27 mouse cellular contexts compared by ENCODE assay signal in genomic region chr11:62215107-62215506, GRCm38 (mm10). TPM values are rescaled to one million over a fixed set of nuclear protein-coding genes. Genes with fewer than 3 reads are reported as not detected.
DNase-seq lines count a peak whose midpoint lies in the region; TF ChIP-seq lines count a peak whose summit lies in the region.
"Had no signal": no experiment of that assay in that cellular context is flagged by ENCODE, and none has a peak within 500 bp of the region (broad histone marks: within the 10 kb centered on the region; RNA-seq: fewer than 3 reads in every experiment).

No protein-coding gene starts in this region.

- H3K27me3 ChIP-seq in embryonic facial prominence, embryonic 10.5 days (replicated peaks; ENCODE audit: low read depth, poor library complexity, severe bottlenecking): no peaks in the 10 kb centered on the region
- H3K27me3 ChIP-seq in thymus, adult 2 months (ENCODE audit: control insufficient read depth, insufficient read depth, low read length): no peaks in the 10 kb centered on the region
- H3K27me3 ChIP-seq: heart, embryonic 13.5 days had no signal

- H3K36me3 ChIP-seq in embryonic facial prominence, embryonic 10.5 days (replicated peaks): peaks cover 17% of the 10 kb centered on the region; the same call in 1 of the 2 replicates
- H3K36me3 ChIP-seq in thymus, adult 2 months (ENCODE audit: control insufficient read depth, insufficient read depth, low read length): no peaks in the 10 kb centered on the region
- H3K36me3 ChIP-seq: heart, embryonic 10.5 days; heart, embryonic 13.5 days had no signal

- no peak for TF ChIP-seq CTCF in thymus, adult 2 months (IDR thresholded peaks at IDR 0.05; ENCODE audit: borderline replicate concordance, control insufficient read depth, extremely low read depth, insufficient read depth, low read length, poor library complexity)

- no peak for TF ChIP-seq POLR2A in thymus, adult 2 months (IDR thresholded peaks at IDR 0.05; ENCODE audit: control insufficient read depth, extremely low read depth, insufficient read depth, low read length, poor library complexity)

- DNase-seq in 416B (ENCODE audit: low read depth) (peak; percentile 30), ES-CJ7 (ENCODE audit: low read depth, low spot score) (peak; percentile 98), WW6 (ENCODE audit: low read depth, low spot score) (peak; percentile 80)
- DNase-seq in embryonic facial prominence, embryonic 10.5 days (ENCODE audit: low spot score): no peak
- no peak for DNase-seq in thymus, adult 2 months
- no peak for DNase-seq in ovary, postnatal 36 days (ENCODE audit: low spot score)
- DNase-seq: adrenal gland, adult 2 months; adrenal gland, postnatal 14 days; cerebellum, adult 11 months; cerebellum, adult 8-10 months; cerebellum, postnatal 10 days; cerebellum, postnatal 36 days; embryo, embryonic 11 days; forebrain, postnatal 0 days; gastrocnemius, adult 2 months; gastrocnemius, postnatal 14 days; heart, adult 18-20 months; heart, postnatal 14 days; heart, postnatal 4 days; kidney, adult 18-20 months had no signal

- H3K27ac ChIP-seq in embryonic facial prominence, embryonic 10.5 days (replicated peaks): no peak overlapping the region
- no peak overlapping the region for H3K27ac ChIP-seq in thymus, adult 2 months (ENCODE audit: control insufficient read depth, insufficient read depth, low read length)
- H3K27ac ChIP-seq: forebrain, embryonic 10.5 days; gastrocnemius, adult 2 months; heart, embryonic 10.5 days; heart, embryonic 13.5 days; hindbrain, embryonic 14.5 days; hindbrain, postnatal 0 days had no signal

- no peak overlapping the region for H3K4me3 ChIP-seq in embryonic facial prominence, embryonic 10.5 days
- no peak overlapping the region for H3K4me3 ChIP-seq in thymus, adult 2 months (ENCODE audit: control insufficient read depth, insufficient read depth, low read length)
- H3K4me3 ChIP-seq: forebrain, embryonic 10.5 days; gastrocnemius, adult 2 months; heart, embryonic 10.5 days; heart, embryonic 13.5 days had no signal

- 67% methylated on average over 2 of the region's 2 CpGs for WGBS in embryonic facial prominence, embryonic 10.5 days
- WGBS in thymus, adult 2 months: 81% methylated on average over 2 of the region's 2 CpGs

- no peaks in the 10 kb centered on the region for H3K4me1 ChIP-seq in embryonic facial prominence, embryonic 10.5 days
- no peaks in the 10 kb centered on the region for H3K4me1 ChIP-seq in thymus, adult 2 months (replicated peaks; ENCODE audit: control insufficient read depth, insufficient read depth, low read length)

- H3K9me3 ChIP-seq in embryonic facial prominence, embryonic 10.5 days: no peaks in the 10 kb centered on the region
- H3K9me3 ChIP-seq: forebrain, embryonic 10.5 days; heart, embryonic 10.5 days; heart, embryonic 13.5 days had no signal

RNA-seq across cellular contexts. Expression of gene Adora2b, which starts 33.7 kb away (rescaled TPM):
- 7.3 and 8.2 TPM in 2 replicates for polyA plus RNA-seq in embryonic facial prominence, embryonic 10.5 days (2016; fragmentation: Nextera tagmentation; extraction: Ambion mirVana)
- 1.8 and 2.6 TPM in 2 replicates for polyA plus RNA-seq in thymus, adult 2 months (2012; rRNA removed)
- polyA plus RNA-seq: CD4-positive, CD25-positive, alpha-beta regulatory T cell, adult 4 months; inflammation-experienced regulatory T-cells, adult 6 months had no signal

Comparison
In these comparisons a context has a peak if more than half of its experiments do, and no peak if none do; other contexts are left out.
1. DNase-seq: peak in 416B (single experiment), ES-CJ7 (single experiment) and WW6 (single experiment); none in embryonic facial prominence, embryonic 10.5 days (single experiment), thymus, adult 2 months (single experiment) and ovary, postnatal 36 days (single experiment).